Mouse (Mus musculus): ENCODE measurements around the gene Ip6k2.

GRCm38 (mm10) chr9:108825820-108826699, 42.5 kb downstream of the Ip6k2 start, which contains the start of gene Celsr3:
- TF ChIP-seq POLR2A (IDR thresholded peaks at IDR 0.05; ENCODE audit: control insufficient read depth, extremely low read depth, insufficient read depth, low read length, poor library complexity) (no peak), CTCF (IDR thresholded peaks at IDR 0.05; ENCODE audit: borderline replicate concordance, control insufficient read depth, extremely low read depth, insufficient read depth, low read length, poor library complexity) (no peak)

All from thymus, adult 2 months (tissue).